Mouse (Mus musculus): Measurements from ENCODE around the gene Hsd17b6.

DNA sequence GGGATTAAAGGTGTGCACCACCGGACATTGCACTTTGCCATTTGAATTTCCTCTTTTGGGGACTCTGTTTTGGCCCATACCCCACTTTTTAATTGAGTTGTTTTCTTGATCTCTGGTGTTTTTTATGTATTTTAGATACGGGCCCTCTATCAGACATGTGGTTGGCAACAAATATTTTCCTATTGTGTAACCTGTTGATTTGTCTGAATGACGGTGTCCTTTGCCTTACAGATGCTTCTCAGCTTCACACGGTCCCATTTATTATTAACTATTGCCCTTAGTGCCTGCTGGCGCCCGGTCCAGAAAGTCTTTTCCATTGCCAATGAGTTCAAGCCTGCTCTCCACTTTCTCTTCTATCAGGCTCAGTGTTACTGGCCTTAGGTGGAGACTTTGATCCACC, 40.9 kb downstream of the Hsd17b6 start:
- TF ChIP-seq CTCF (IDR thresholded peaks at IDR 0.05; ENCODE audit: borderline replicate concordance, control insufficient read depth, extremely low read depth, insufficient read depth, low read length, poor library complexity) (no peak), POLR2A (IDR thresholded peaks at IDR 0.05; ENCODE audit: control insufficient read depth, extremely low read depth, insufficient read depth, low read length, poor library complexity) (no peak)

Data from thymus, adult 2 months (tissue).